Mouse (Mus musculus): ENCODE results near the gene Crhr2. TPM values are rescaled to one million over a fixed set of nuclear protein-coding genes. Genes with fewer than 3 reads are reported as not detected.

Gene Crhr2
- polyA plus RNA-seq, 1 experiment from 2014 or later: 0.22 TPM

- H3K4me3 ChIP-seq (ENCODE audit: low read length): no peak overlapping the region
- no peak overlapping the region for H3K27ac ChIP-seq (ENCODE audit: low read length)
- 63% methylated on average over 8 of the region's 8 CpGs for WGBS
- peaks cover 10% of the 10 kb centered on the region; the same call in 1 of the 2 replicates for H3K4me1 ChIP-seq (ENCODE audit: control insufficient read depth, insufficient read depth, low read length)
- H3K36me3 ChIP-seq (ENCODE audit: control insufficient read depth, insufficient read depth, low read length): 0 out of 2 replicates have a peak, but pooled peaks cover 2% of the 10 kb centered on the region
- 0 out of 2 replicates have a peak, but pooled peaks have one; percentile 35 for ATAC-seq
- H3K9me3 ChIP-seq (ENCODE audit: control insufficient read depth, low read length): no peaks in the 10 kb centered on the region
- no peaks in the 10 kb centered on the region for H3K27me3 ChIP-seq (replicated peaks; ENCODE audit: control insufficient read depth, insufficient read depth, low read length)
- no peak overlapping the region for H3K4me2 ChIP-seq (ENCODE audit: low read depth, low read length)
- no peak overlapping the region for H3K9ac ChIP-seq (ENCODE audit: low read depth, low read length)
These were observed 89.6 kb downstream of the Crhr2 start for GRCm38 (mm10) chr6:55043206-55043605.

Other genes with a start within 250 kb of the Crhr2 start
- 4.8 TPM in 2 replicates for gene Nod1, start 160.4 kb downstream of the Crhr2 start, polyA plus RNA-seq (2015; fragmentation: Nextera tagmentation; extraction: Ambion mirVana)
- 9.6 and 13.2 TPM in 2 replicates for gene Ggct, start 140.1 kb downstream of the Crhr2 start, polyA plus RNA-seq (2015; fragmentation: Nextera tagmentation; extraction: Ambion mirVana)
- 159 and 172 TPM in 2 replicates for gene Gars, start 95.0 kb downstream of the Crhr2 start, polyA plus RNA-seq (2015; fragmentation: Nextera tagmentation; extraction: Ambion mirVana)
- gene Inmt, start 42.0 kb upstream of the Crhr2 start, polyA plus RNA-seq (2015; fragmentation: Nextera tagmentation; extraction: Ambion mirVana): 0.33 TPM in 1 of 2 replicates, not detected in the other
- 5.8 and 6.4 TPM in 2 replicates for gene Mindy4, start 70.4 kb upstream of the Crhr2 start, polyA plus RNA-seq (2015; fragmentation: Nextera tagmentation; extraction: Ambion mirVana)
- 21.8 and 23.2 TPM in 2 replicates for gene Aqp1, start 203.4 kb upstream of the Crhr2 start, polyA plus RNA-seq (2015; fragmentation: Nextera tagmentation; extraction: Ambion mirVana)
- gene Ghrhr, start 243.3 kb upstream of the Crhr2 start, polyA plus RNA-seq (2015; fragmentation: Nextera tagmentation; extraction: Ambion mirVana): 0.32 and 0.46 TPM in 2 replicates